Mouse (Mus musculus): ENCODE results near the gene Rap1gap2. TPM values are rescaled to one million over a fixed set of nuclear protein-coding genes. Genes with fewer than 3 reads are reported as not detected.

Rap1gap2 gene
- polyA plus RNA-seq (2014; fragmentation: Illumina TruSeq; extraction: RNeasy Lipid Tissue Mini Kit (QIAGEN cat#74804); ENCODE audit: low read depth, low replicate concordance), result 2.0 TPM

DNA sequence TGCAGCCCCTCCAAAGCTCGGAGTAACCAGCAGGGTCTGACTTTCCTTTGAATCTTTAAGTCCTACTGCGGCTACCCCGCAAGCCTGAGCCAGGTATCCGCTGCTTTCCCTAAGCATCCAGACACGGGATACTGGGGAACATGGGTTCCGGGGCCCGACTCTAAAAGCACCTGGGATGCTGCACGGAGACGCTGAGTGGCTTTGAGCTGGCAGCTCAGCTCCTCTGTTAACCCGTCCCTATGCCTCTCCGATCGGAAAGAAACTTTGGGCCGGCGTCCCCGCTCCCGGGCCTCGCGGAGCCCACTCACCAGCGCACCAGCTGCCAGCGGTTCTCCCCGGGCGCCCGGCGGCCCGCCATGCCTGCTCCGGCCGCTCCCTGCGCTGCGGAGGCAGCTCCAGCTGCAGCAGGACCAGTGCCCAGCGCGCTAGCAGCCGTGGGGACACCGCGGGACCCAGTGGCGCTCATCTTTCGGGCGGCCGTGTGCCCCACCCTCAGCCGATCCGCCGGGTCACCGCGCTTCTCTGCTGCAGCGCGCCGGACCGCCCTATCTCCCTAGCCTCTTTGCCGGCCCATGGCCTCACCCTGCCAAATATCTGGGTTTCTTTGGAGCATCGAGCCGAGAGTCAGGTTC lies at the start of gene Rap1gap2:
Gene Rap1gap2 (minus strand): TSS at position 371 of the 632 bp plus-strand sequence.

DNA sequence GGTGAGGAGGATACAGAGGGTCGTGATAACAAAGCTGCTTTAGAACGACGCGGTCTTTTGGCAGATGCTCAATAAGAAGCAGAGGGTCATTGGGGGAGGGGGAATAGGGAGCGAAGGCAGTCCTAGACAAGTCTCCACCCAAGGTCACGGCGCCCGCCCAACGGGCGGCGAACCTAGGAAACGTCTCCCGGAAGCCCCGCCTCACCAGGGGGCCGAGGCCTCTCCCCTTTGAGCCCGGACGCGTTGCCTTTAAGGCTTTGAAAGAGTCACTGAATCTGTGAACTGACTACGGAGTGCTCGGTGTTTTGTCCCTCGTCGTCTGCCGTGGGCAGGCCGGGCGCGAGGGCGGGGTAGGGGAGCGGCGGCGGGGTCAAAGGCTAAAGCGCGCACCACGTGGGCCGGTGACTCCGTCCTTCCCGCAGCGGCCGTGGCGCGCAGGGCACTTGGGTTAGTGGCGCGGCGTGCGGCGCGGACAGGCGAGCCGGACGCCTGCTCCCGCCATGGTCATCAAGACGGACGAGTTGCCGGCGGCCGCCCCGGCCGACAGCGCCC lies 38.5 kb upstream of the Rap1gap2 start, which contains the start of gene Cluh:
Gene Cluh (plus strand): TSS at position 401 of the 552 bp plus-strand sequence.

DNA sequence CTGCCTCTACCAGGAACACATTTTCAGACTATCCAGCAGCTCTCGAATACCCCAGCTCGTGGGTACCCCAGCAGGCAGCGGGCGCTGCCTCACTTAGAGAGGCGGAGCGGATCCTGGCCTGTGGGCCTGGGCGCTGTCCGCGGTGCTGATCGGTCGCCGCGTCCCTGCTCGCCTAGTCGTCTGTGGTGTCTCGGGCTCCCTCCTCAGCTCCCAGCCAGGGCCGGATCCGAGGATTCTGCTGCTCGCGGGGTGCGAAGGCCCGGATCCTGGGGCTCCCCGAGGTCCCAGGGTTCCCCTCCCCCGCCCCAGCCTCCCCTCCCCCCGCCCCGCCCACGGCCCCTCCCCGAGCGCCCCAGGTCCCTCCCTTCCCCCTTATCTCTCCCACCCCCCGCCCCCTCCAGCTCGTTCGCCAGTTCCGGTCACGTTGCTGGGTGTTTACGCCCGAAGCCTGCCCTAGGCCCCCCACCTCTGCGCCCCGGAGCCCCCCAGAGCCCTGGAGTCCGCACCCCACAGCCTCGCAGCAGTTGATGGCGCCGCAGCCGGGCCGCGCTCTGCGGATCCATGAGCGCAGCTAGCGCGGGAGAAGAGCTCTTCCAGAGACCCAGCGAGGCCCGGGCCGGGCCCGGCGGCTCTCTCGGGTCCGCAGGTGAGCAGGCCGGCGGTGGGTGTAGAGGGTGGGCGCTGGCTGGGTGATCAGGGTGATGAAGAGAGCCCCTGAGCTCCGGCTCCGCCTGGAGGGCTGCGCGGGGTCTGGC lies 8.7 kb upstream of the Rap1gap2 start, which contains the start of gene Ccdc92b:
Gene Ccdc92b (plus strand): TSS at position 405 of the 755 bp plus-strand sequence.

DNA sequence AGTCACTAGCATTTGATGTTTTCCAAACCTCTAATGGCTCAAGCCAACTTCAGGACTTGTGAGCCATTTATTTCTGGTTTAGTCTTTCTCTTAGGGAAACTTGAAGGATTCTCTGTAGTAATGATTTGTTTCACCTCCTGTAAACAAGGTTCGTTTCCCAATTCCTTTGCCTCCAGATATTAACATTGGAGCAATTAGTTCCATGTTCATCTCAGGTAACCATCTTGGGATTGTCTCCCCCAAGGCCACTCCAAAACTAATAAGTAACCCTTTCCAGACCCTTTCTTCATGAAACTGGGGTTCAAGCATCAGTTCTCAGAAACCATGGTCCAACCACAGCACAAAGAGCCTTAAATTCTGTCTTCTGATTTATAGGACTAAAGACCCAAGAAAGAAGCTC lies 248.9 kb downstream of the Rap1gap2 start, which contains the start of gene Olfr412:
Gene Olfr412 (plus strand): TSS at position 301 of the 400 bp plus-strand sequence.

DNA sequence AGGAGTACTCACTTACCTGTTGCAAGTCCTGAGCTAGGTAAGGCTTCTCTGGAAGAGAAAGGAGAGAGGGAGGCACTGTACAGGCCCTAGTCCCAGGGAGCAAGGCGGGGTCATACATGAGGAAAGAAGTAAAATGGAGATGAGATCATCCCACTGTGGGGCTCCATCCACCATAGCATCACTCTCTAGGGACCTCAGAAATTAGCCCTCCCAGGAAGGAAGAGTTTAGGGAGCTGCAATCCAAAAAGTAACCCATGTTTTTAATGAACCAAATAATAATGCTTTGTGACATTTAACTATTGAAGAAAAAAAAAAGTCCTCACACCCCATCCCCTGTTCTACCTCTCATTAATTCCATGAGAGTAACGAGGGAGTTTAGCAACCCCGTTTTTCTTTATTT lies 258.2 kb downstream of the Rap1gap2 start, which contains the start of gene Olfr411:
Gene Olfr411 (minus strand): TSS at position 101 of the 400 bp plus-strand sequence.

DNA sequence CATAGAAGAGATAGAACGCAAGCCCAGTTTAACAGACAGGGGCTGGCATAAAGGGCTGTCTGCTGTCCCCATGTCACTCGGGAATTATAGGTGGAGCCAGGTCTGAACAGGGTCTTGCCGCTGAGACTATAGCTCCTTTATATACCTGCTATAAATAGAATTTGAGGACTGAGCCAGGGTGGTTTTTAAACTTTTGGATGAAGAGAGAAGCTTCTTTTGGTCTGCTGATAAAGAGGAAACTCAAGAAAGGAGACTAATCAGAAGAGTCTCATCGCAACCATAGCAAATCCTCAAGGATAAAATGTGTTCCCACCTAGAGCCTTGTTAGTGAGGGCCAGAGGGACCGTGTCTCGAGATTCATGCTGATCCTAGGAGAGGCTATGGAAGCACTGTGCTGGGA lies 272.8 kb downstream of the Rap1gap2 start, which contains the start of gene Olfr410:
Gene Olfr410 (minus strand): TSS at position 101 of the 400 bp plus-strand sequence.

Other genes with a start within 250 kb of the Rap1gap2 start
- gene Olfr412, start 248.8 kb downstream of the Rap1gap2 start, polyA plus RNA-seq (2014; fragmentation: Illumina TruSeq; extraction: RNeasy Lipid Tissue Mini Kit (QIAGEN cat#74804); ENCODE audit: low read depth, low replicate concordance), result not detected
- gene Ccdc92b, start 8.7 kb upstream of the Rap1gap2 start, polyA plus RNA-seq (2014; fragmentation: Illumina TruSeq; extraction: RNeasy Lipid Tissue Mini Kit (QIAGEN cat#74804); ENCODE audit: low read depth, low replicate concordance), result 1.3 TPM
- 15.1 TPM for gene Cluh, start 38.6 kb upstream of the Rap1gap2 start, polyA plus RNA-seq (2014; fragmentation: Illumina TruSeq; extraction: RNeasy Lipid Tissue Mini Kit (QIAGEN cat#74804); ENCODE audit: low read depth, low replicate concordance)
- 933 TPM for gene Pafah1b1, start 113.8 kb upstream of the Rap1gap2 start, polyA plus RNA-seq (2014; fragmentation: Illumina TruSeq; extraction: RNeasy Lipid Tissue Mini Kit (QIAGEN cat#74804); ENCODE audit: low read depth, low replicate concordance)
- 43.4 TPM for gene Mettl16, start 159.9 kb upstream of the Rap1gap2 start, polyA plus RNA-seq (2014; fragmentation: Illumina TruSeq; extraction: RNeasy Lipid Tissue Mini Kit (QIAGEN cat#74804); ENCODE audit: low read depth, low replicate concordance)
- gene Mnt, start 220.0 kb upstream of the Rap1gap2 start, polyA plus RNA-seq (2014; fragmentation: Illumina TruSeq; extraction: RNeasy Lipid Tissue Mini Kit (QIAGEN cat#74804); ENCODE audit: low read depth, low replicate concordance), result 1.8 TPM

Data from adrenal gland, adult 10 weeks (tissue).